Mouse (Mus musculus) heart, embryonic 16.5 days (tissue): ENCODE measurements around the gene Igf1r. TPM values are rescaled to one million over a fixed set of nuclear protein-coding genes. Genes with fewer than 3 reads are reported as not detected.
A peak's percentile ranks its signal among the peaks of the same experiment; 100 is the strongest.

Experiments used
- ATAC-seq: fragments of 200-750 bp; cut with Nextera tagmentation; replicated peaks from 2 replicates; pipeline ENCODE4 v1.8.0; 2017; ENCODE audit warnings: moderate number of reproducible peaks; ENCODE audit not compliant: insufficient read depth, low FRiP score; ENCODE audit errors: extremely low read depth
- H3K27ac ChIP-seq: fragments of 300-500 bp; sonication (generic); 2 replicates; pipeline ENCODE4 v1.5.1; 2014; ENCODE audit warnings: mild to moderate bottlenecking, low read length, control low read depth, moderate library complexity
- H3K27me3 ChIP-seq: fragments of 300-500 bp; sonication (generic); 2 replicates; pipeline ENCODE4 v1.6.1; 2014; ENCODE audit warnings: low read length, mixed read lengths; ENCODE audit not compliant: control insufficient read depth, insufficient read depth
- H3K36me3 ChIP-seq: fragments of 300-500 bp; sonication (generic); 2 replicates; pipeline ENCODE4 v1.6.1; 2014; ENCODE audit not compliant: control insufficient read depth, insufficient read depth
- H3K4me1 ChIP-seq: fragments of 300-500 bp; sonication (generic); 2 replicates; pipeline ENCODE4 v1.6.1; 2014; ENCODE audit warnings: low read length, mixed read lengths; ENCODE audit not compliant: control insufficient read depth, insufficient read depth
- H3K4me2 ChIP-seq: fragments of 300-500 bp; sonication (generic); 2 replicates; pipeline ENCODE4 v1.6.1; 2014; ENCODE audit warnings: low read depth, mild to moderate bottlenecking, control low read depth, low read length
- H3K4me3 ChIP-seq: fragments of 300-500 bp; sonication (generic); 2 replicates; pipeline ENCODE4 v1.5.1; 2014; ENCODE audit warnings: mild to moderate bottlenecking, control low read depth, low read length
- H3K9ac ChIP-seq: fragments of 300-500 bp; sonication (generic); 2 replicates; pipeline ENCODE4 v1.6.1; 2014; ENCODE audit warnings: low read length, control low read depth
- H3K9me3 ChIP-seq: fragments of 300-500 bp; sonication (generic); replicated peaks from 2 replicates; pipeline ENCODE4 v1.6.1; 2016; ENCODE audit warnings: low read length; ENCODE audit not compliant: control insufficient read depth
- WGBS: fragments of 180-500 bp; shearing (Covaris S2); extraction: QIAGEN DNeasy Blood & Tissue Kit; methylation state at CpG from one replicate; pipeline ENCODE4 v1.1.7; 2014; 5-methylcytosine and 5-hydroxymethylcytosine counted together
- polyA plus RNA-seq: library from polyadenylated mRNA; unstranded; fragments of >200 nt; fragmentation: Nextera tagmentation; extraction: Ambion mirVana; gene quantifications from 2 replicates; pipeline ENCODE4 v1.2.1, GENCODE M21; 2015

The Igf1r gene
- polyA plus RNA-seq, 1 experiment from 2014 or later = 16.4 TPM

DNA sequence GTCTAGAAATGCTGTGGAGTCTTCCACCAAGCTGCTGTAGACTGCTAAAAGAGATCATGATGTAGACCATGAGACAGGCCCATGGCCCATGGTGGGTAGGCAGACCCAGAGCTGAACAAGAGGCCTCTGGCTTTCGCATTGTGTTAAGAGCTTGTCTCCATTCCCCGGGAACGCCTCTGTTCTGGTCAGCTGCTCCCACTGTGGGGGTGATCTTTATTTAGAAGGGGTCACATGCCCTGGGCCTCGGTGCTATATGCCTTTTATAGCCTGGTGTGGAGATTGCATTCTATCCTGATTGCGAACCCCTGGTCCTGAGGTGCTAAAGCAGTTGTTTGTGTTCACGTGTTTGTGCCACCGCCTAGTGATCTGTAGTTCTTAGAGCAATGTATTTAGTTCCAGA lies 57.5 kb downstream of the Igf1r start:
- 49% methylated on average over 7 of the region's 7 CpGs for WGBS
- no peak overlapping the region for H3K4me3 ChIP-seq
- H3K4me1 ChIP-seq = peaks cover 48% of the 10 kb centered on the region
- peak; percentile 88 for ATAC-seq
- no peaks in the 10 kb centered on the region for H3K27me3 ChIP-seq
- peaks cover 6% of the 10 kb centered on the region for H3K36me3 ChIP-seq
- H3K27ac ChIP-seq = peak overlapping the region; percentile 89
- no peak overlapping the region for H3K9ac ChIP-seq
- H3K9me3 ChIP-seq = no peaks in the 10 kb centered on the region
- no peak overlapping the region for H3K4me2 ChIP-seq

GRCm38 (mm10) chr7:68010802-68011201 lies 58.2 kb downstream of the Igf1r start:
- Histone ChIP-seq H3K9me3 (no peaks in the 10 kb centered on the region), H3K9ac (no peak overlapping the region), H3K27me3 (no peaks in the 10 kb centered on the region), H3K4me1 (peaks cover 51% of the 10 kb centered on the region), H3K36me3 (peaks cover 9% of the 10 kb centered on the region), H3K4me3 (no peak overlapping the region), H3K27ac (peak overlapping the region; percentile 89), H3K4me2 (no peak overlapping the region)
- ATAC-seq = no peak
- WGBS = 47% methylated on average over 3 of the region's 3 CpGs

DNA sequence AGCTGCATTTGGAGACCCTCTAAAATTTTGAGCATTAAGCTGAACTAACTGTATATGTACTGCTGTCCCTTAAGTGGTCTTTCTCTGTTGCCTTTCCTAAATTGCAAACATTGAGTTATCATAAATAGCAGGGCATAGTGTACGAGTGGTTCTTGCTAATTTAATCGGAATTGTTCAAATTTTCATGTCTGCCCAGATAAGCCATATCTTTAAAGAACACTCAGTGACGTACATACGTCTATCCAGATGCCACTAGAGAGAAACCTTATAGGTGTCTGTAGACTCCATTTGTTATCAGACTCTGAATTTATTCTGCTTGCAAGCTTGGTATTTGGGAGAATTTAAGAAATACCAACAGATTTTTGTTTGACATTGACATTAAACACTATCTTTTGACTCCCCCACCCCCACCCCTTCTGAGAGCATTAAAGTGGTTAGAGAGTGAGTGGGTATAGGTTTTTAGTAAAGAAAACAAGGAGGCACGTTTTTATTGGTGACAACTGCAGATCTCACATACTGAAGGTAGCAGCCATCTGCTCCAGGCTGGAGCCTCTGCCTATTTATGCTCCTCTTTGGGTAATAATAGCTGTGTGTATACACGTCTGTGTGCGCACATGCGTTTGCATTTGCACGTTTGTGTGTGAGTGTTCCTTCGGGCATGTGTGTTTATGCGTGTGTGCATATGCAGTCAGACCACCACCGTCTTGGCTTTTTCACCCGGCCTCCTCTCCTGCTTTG lies 58.9 kb downstream of the Igf1r start:
- Histone ChIP-seq H3K4me2 (no peak overlapping the region), H3K4me1 (peaks cover 45% of the 10 kb centered on the region)
- 61% methylated on average over 13 of the region's 13 CpGs for WGBS

DNA sequence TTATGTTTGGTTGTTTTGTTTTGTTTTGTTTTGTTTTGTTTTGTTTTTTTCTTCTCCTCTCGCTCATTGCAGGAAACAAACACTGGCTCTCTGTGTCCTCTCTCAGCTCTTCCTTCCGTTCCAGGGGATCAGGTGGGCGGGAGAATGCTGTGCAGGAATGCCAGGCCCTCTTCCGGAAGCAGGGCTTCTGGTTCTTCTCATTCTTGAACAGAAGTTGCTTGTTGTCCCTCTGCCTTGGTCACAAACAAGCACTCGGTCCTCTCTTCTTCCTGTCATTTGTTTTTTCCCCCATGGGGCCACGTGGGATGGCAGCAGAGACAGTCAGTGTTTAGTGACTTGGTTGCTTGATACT lies 59.5 kb downstream of the Igf1r start:
- peak overlapping the region; percentile 74 for H3K27ac ChIP-seq
- H3K27me3 ChIP-seq = no peaks in the 10 kb centered on the region
- no peak overlapping the region for H3K9ac ChIP-seq
- no peak overlapping the region for H3K4me2 ChIP-seq
- peaks cover 12% of the 10 kb centered on the region for H3K36me3 ChIP-seq
- 21% methylated on average over 6 of the region's 6 CpGs for WGBS
- H3K4me3 ChIP-seq = no peak overlapping the region
- no peak for ATAC-seq
- peaks cover 43% of the 10 kb centered on the region for H3K4me1 ChIP-seq
- no peaks in the 10 kb centered on the region for H3K9me3 ChIP-seq

More for the DNA sequence above, 58.9 kb downstream of the Igf1r start:
- ATAC-seq = no peak
- no peaks in the 10 kb centered on the region for H3K9me3 ChIP-seq
- H3K36me3 ChIP-seq = peaks cover 12% of the 10 kb centered on the region
- H3K27me3 ChIP-seq = no peaks in the 10 kb centered on the region
- H3K27ac ChIP-seq = peak overlapping the region; percentile 89
- H3K4me3 ChIP-seq = no peak overlapping the region
- no peak overlapping the region for H3K9ac ChIP-seq

DNA sequence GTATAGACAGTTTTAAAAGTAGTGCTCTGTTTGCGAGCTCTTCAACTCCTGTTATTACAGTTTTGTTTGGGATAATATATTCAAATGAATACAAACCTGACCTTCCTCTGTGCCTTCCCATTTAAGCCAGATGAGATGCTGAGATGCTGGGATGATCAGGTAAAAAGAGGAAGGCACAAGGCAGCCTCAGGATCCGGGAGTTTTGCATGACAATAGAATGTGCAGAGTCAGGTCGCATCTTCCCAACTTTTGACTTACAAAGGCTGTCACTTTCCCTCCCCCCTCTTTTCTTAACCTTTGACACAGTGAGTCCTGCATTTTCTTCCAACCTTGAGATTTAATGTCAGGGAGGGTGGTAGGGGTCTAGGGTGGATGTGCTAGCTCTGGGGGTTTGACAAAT lies 61.9 kb downstream of the Igf1r start:
- Histone ChIP-seq H3K9ac (no peak overlapping the region), H3K4me3 (no peak overlapping the region), H3K4me2 (no peak overlapping the region), H3K27ac (no peak overlapping the region), H3K4me1 (peaks cover 58% of the 10 kb centered on the region), H3K9me3 (no peaks in the 10 kb centered on the region), H3K36me3 (peaks cover 6% of the 10 kb centered on the region; the same call in 1 of the 2 replicates), H3K27me3 (no peaks in the 10 kb centered on the region)
- WGBS = 88% methylated on average over 3 of the region's 3 CpGs
- ATAC-seq = no peak

- WGBS = 67% methylated on average over 3 of the region's 3 CpGs
- no peak overlapping the region for H3K4me3 ChIP-seq
- no peak for ATAC-seq
- no peaks in the 10 kb centered on the region for H3K27me3 ChIP-seq
- H3K9ac ChIP-seq = no peak overlapping the region
- H3K27ac ChIP-seq = no peak overlapping the region
- H3K9me3 ChIP-seq = no peaks in the 10 kb centered on the region
- no peak overlapping the region for H3K4me2 ChIP-seq
- H3K4me1 ChIP-seq = peaks cover 57% of the 10 kb centered on the region
- peaks cover 6% of the 10 kb centered on the region; the same call in 1 of the 2 replicates for H3K36me3 ChIP-seq
These were observed 62.8 kb downstream of the Igf1r start for GRCm38 (mm10) chr7:68015404-68015803.

DNA sequence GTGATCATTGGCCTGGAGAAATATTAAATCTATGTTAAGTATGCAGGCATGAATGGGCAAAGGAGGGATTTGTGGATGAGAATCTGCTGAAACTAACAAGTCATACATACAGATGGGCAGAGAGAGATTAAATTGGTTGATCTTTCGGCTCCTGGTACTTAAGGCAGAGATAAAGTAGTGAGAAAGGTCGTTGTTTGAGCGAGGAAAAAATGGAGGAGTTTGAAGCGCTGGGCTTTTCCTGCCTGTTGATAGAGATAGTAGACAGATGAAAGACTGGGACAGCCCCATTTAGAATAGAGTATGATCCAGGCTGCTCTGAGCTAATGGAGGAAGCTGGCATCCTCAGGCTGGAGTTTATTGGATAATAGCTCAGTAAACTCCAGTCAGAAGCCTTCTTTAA lies 65.4 kb downstream of the Igf1r start:
- no peak for ATAC-seq
- peaks cover 6% of the 10 kb centered on the region; the same call in 1 of the 2 replicates for H3K36me3 ChIP-seq
- WGBS = 30% methylated on average over 4 of the region's 4 CpGs
- peaks cover 49% of the 10 kb centered on the region for H3K4me1 ChIP-seq
- H3K4me3 ChIP-seq = no peak overlapping the region
- no peaks in the 10 kb centered on the region for H3K9me3 ChIP-seq
- peak overlapping the region; percentile 47; the same call in 1 of the 2 replicates for H3K27ac ChIP-seq
- H3K27me3 ChIP-seq = no peaks in the 10 kb centered on the region
- H3K4me2 ChIP-seq = no peak overlapping the region
- H3K9ac ChIP-seq = no peak overlapping the region

- Histone ChIP-seq H3K36me3 (peaks cover 6% of the 10 kb centered on the region; the same call in 1 of the 2 replicates), H3K9me3 (0 out of 2 replicates have a peak, but pooled peaks cover 3% of the 10 kb centered on the region), H3K4me1 (peaks cover 49% of the 10 kb centered on the region), H3K27me3 (no peaks in the 10 kb centered on the region), H3K27ac (no peak overlapping the region), H3K9ac (no peak overlapping the region), H3K4me2 (no peak overlapping the region), H3K4me3 (no peak overlapping the region)
- 77% methylated on average over 2 of the region's 2 CpGs for WGBS
- no peak for ATAC-seq
These were observed 67.9 kb downstream of the Igf1r start for GRCm38 (mm10) chr7:68020556-68020955.

DNA sequence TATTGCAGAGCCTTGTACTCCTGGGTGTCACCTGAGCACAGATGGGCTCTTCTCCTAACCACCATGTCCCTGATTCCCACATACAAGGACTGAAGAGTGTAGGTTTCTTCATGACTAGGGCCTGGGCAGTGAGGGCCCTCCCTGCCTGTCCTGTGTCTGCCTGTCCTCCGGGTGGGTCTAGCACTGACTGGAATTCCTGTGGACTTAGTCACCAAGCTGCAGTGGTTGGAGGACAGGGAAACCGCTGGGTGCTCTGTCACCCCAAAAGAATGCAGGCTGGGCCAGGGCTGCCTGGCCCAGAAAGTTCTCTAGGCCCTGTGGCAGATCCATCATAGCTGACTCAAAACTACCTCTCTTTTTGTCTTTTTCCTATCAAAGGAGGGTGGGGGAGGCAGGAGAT lies 69.1 kb downstream of the Igf1r start:
- Histone ChIP-seq H3K4me1 (peaks cover 59% of the 10 kb centered on the region), H3K4me3 (no peak overlapping the region), H3K9me3 (0 out of 2 replicates have a peak, but pooled peaks cover 3% of the 10 kb centered on the region), H3K27ac (peak overlapping the region; percentile 86), H3K4me2 (no peak overlapping the region), H3K36me3 (no peaks in the 10 kb centered on the region), H3K9ac (peak overlapping the region; percentile 52), H3K27me3 (no peaks in the 10 kb centered on the region)
- ATAC-seq = peak; percentile 81
- 10% methylated on average over 2 of the region's 2 CpGs for whole genome bisulfite sequencing
